Mouse (Mus musculus) olfactory bulb, adult 2 months (tissue): ENCODE data around the gene Twsg1.

Experiments used
- CTCF ChIP-seq: fragments of 200-500 bp; IDR thresholded peaks from 2 replicates; pipeline ENCODE4 v1.5.1; 2012; ENCODE audit warnings: low read depth, mild to moderate bottlenecking, low read length, moderate library complexity; ENCODE audit not compliant: insufficient read depth
- POLR2A ChIP-seq: fragments of 200-500 bp; IDR thresholded peaks from 2 replicates; pipeline ENCODE4 v1.6.1; 2012; ENCODE audit warnings: mild to moderate bottlenecking, low read depth, low read length, moderate library complexity; ENCODE audit not compliant: insufficient read depth

- TF ChIP-seq CTCF, result no peak
- TF ChIP-seq POLR2A, result no peak
Observed at GRCm38 (mm10) chr17:65914083-65914482, 36.9 kb downstream of the Twsg1 start.
